Mouse (Mus musculus) ES-Bruce4 (cell line): ENCODE data around the gene Cst13.
"Not testable (repeated sequence)": the region's sequence is repeated elsewhere in the genome, so short reads cannot be mapped to it uniquely, and the experiment has no call there.

Experiments
- CTCF ChIP-seq: IDR thresholded peaks from one replicate; pipeline ENCODE4 v1.8.1; 2011; ENCODE audit warnings: low read depth, low read length
- POLR2A ChIP-seq: IDR thresholded peaks from one replicate; pipeline ENCODE4 v1.8.1; 2011; ENCODE audit warnings: low read length; ENCODE audit not compliant: insufficient read depth

DNA sequence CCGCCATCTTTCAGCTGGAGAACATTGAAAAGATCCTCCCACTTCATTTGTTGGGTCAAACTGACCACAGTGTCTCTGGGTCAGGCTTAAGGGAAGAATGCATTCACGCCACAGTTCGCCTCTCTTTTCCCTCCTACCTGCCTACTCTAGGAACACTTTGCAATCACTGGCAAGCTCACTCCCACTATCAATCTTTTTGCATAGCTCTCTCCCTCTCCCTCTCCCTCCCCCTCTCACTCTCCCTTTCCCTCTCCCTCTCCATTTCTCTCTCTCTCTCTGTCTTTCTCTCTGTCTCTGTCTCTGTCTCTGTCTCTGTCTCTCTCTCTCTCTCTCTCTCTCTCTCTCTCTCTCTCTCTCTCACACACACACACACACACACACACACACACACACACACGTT, 48.5 kb upstream of the Cst13 start, which contains the start of gene Cst11:
- not testable (repeated sequence) for TF ChIP-seq POLR2A, CTCF
